Mouse (Mus musculus): ENCODE measurements around the gene 1110051M20Rik. TPM values are rescaled to one million over a fixed set of nuclear protein-coding genes. Genes with fewer than 3 reads are reported as not detected.

Gene 1110051M20Rik
- total and polyA plus RNA-seq, 2 experiments from 2014 or later: 141 to 175 TPM

- Histone ChIP-seq H3K4me1 (ENCODE audit: insufficient read depth, low read length) (no peaks in the 10 kb centered on the region), H3K9ac (replicated peaks; ENCODE audit: low read length) (no peak overlapping the region), H3K27me3 (ENCODE audit: insufficient read depth, low read length) (no peaks in the 10 kb centered on the region), H3K9me3 (ENCODE audit: low read length) (no peaks in the 10 kb centered on the region), H3K4me3 (ENCODE audit: low read length) (no peak overlapping the region), H3K4me2 (ENCODE audit: low read depth, low read length) (no peak overlapping the region), H3K36me3 (ENCODE audit: insufficient read depth, low read length) (no peaks in the 10 kb centered on the region), H3K27ac (peak overlapping the region; percentile 52; the same call in 1 of the 2 replicates)
- TF ChIP-seq CTCF (IDR thresholded peaks at IDR 0.05; ENCODE audit: low read depth): no peak
- ATAC-seq: peak; percentile 62
- peak; percentile 64 for DNase-seq (ENCODE audit: low spot score)
- WGBS: 15% methylated on average over 7 of the region's 7 CpGs
These were observed 25.6 kb upstream of the 1110051M20Rik start for GRCm38 (mm10) chr2:91470055-91470647.

GRCm38 (mm10) chr2:91467613-91468012 lies 23.1 kb upstream of the 1110051M20Rik start:
- Histone ChIP-seq H3K9me3 (ENCODE audit: low read length) (no peaks in the 10 kb centered on the region), H3K27ac (0 out of 2 replicates have a peak overlapping the region, but pooled peaks have one; percentile 26), H3K4me1 (ENCODE audit: insufficient read depth, low read length) (peaks cover 3% of the 10 kb centered on the region; the same call in 1 of the 2 replicates), H3K27me3 (ENCODE audit: insufficient read depth, low read length) (no peaks in the 10 kb centered on the region), H3K4me2 (ENCODE audit: low read depth, low read length) (no peak overlapping the region), H3K36me3 (ENCODE audit: insufficient read depth, low read length) (no peaks in the 10 kb centered on the region), H3K4me3 (ENCODE audit: low read length) (no peak overlapping the region), H3K9ac (replicated peaks; ENCODE audit: low read length) (no peak overlapping the region)
- no peak for TF ChIP-seq CTCF (IDR thresholded peaks at IDR 0.05; ENCODE audit: low read depth)
- ATAC-seq (no peak), DNase-seq (ENCODE audit: low spot score) (peak; percentile 39)
- WGBS: 31% methylated on average over 8 of the region's 8 CpGs

- Histone ChIP-seq H3K4me2 (ENCODE audit: low read depth, low read length) (no peak overlapping the region), H3K9ac (replicated peaks; ENCODE audit: low read length) (no peak overlapping the region), H3K27ac (no peak overlapping the region), H3K4me3 (ENCODE audit: low read length) (no peak overlapping the region), H3K9me3 (ENCODE audit: low read length) (no peaks in the 10 kb centered on the region), H3K27me3 (ENCODE audit: insufficient read depth, low read length) (no peaks in the 10 kb centered on the region), H3K36me3 (ENCODE audit: insufficient read depth, low read length) (no peaks in the 10 kb centered on the region), H3K4me1 (ENCODE audit: insufficient read depth, low read length) (peaks cover 6% of the 10 kb centered on the region; the same call in 1 of the 2 replicates)
- ATAC-seq: no peak
- 86% methylated on average over 3 of the region's 3 CpGs for WGBS
- no peak for TF ChIP-seq CTCF (IDR thresholded peaks at IDR 0.05; ENCODE audit: low read depth)
- DNase-seq (ENCODE audit: low spot score): no peak
These were observed 21.4 kb upstream of the 1110051M20Rik start for GRCm38 (mm10) chr2:91465934-91466333.

- Histone ChIP-seq H3K4me1 (ENCODE audit: insufficient read depth, low read length) (peaks cover 11% of the 10 kb centered on the region; the same call in 1 of the 2 replicates), H3K4me2 (ENCODE audit: low read depth, low read length) (peak overlapping the region; percentile 46), H3K9ac (replicated peaks; ENCODE audit: low read length) (peak overlapping the region; percentile 41; the same call in 1 of the 2 replicates), H3K27me3 (ENCODE audit: insufficient read depth, low read length) (no peaks in the 10 kb centered on the region), H3K36me3 (ENCODE audit: insufficient read depth, low read length) (no peaks in the 10 kb centered on the region), H3K9me3 (ENCODE audit: low read length) (no peaks in the 10 kb centered on the region), H3K4me3 (ENCODE audit: low read length) (no peak overlapping the region), H3K27ac (no peak overlapping the region)
- no peak for TF ChIP-seq CTCF (IDR thresholded peaks at IDR 0.05; ENCODE audit: low read depth)
- 7% methylated on average over 12 of the region's 12 CpGs for WGBS
- ATAC-seq (no peak), DNase-seq (ENCODE audit: low spot score) (no peak)
These were observed 18.2 kb upstream of the 1110051M20Rik start for GRCm38 (mm10) chr2:91462681-91463080.

GRCm38 (mm10) chr2:91462196-91462595 lies 17.7 kb upstream of the 1110051M20Rik start:
- ATAC-seq (no peak), DNase-seq (ENCODE audit: low spot score) (no peak)
- 8% methylated on average over 2 of the region's 2 CpGs for WGBS
- Histone ChIP-seq H3K4me1 (ENCODE audit: insufficient read depth, low read length) (peaks cover 11% of the 10 kb centered on the region; the same call in 1 of the 2 replicates), H3K4me2 (ENCODE audit: low read depth, low read length) (peak overlapping the region; percentile 46), H3K27me3 (ENCODE audit: insufficient read depth, low read length) (no peaks in the 10 kb centered on the region), H3K9ac (replicated peaks; ENCODE audit: low read length) (0 out of 2 replicates have a peak overlapping the region, but pooled peaks have one; percentile 41), H3K4me3 (ENCODE audit: low read length) (no peak overlapping the region), H3K9me3 (ENCODE audit: low read length) (no peaks in the 10 kb centered on the region), H3K27ac (no peak overlapping the region), H3K36me3 (ENCODE audit: insufficient read depth, low read length) (no peaks in the 10 kb centered on the region)
- no peak for TF ChIP-seq CTCF (IDR thresholded peaks at IDR 0.05; ENCODE audit: low read depth)

- 61% methylated on average over 3 of the region's 3 CpGs for WGBS
- no peak overlapping the region for H3K4me3 ChIP-seq (ENCODE audit: low read length)
- H3K9me3 ChIP-seq (ENCODE audit: low read length): no peaks in the 10 kb centered on the region
- ATAC-seq (no peak), DNase-seq (ENCODE audit: low spot score) (no peak)
- peaks cover 11% of the 10 kb centered on the region; the same call in 1 of the 2 replicates for H3K4me1 ChIP-seq (ENCODE audit: insufficient read depth, low read length)
- H3K27ac ChIP-seq: no peak overlapping the region; the same call in 1 of the 2 replicates
- no peak for TF ChIP-seq CTCF (IDR thresholded peaks at IDR 0.05; ENCODE audit: low read depth)
- H3K9ac ChIP-seq (replicated peaks; ENCODE audit: low read length): no peak overlapping the region
- H3K27me3 ChIP-seq (ENCODE audit: insufficient read depth, low read length): no peaks in the 10 kb centered on the region
- H3K36me3 ChIP-seq (ENCODE audit: insufficient read depth, low read length): no peaks in the 10 kb centered on the region
- H3K4me2 ChIP-seq (ENCODE audit: low read depth, low read length): no peak overlapping the region
These were observed 16.8 kb upstream of the 1110051M20Rik start for GRCm38 (mm10) chr2:91461341-91461740.

- Histone ChIP-seq H3K4me1 (ENCODE audit: insufficient read depth, low read length) (peaks cover 11% of the 10 kb centered on the region; the same call in 1 of the 2 replicates), H3K36me3 (ENCODE audit: insufficient read depth, low read length) (no peaks in the 10 kb centered on the region), H3K27ac (no peak overlapping the region), H3K9ac (replicated peaks; ENCODE audit: low read length) (no peak overlapping the region), H3K27me3 (ENCODE audit: insufficient read depth, low read length) (no peaks in the 10 kb centered on the region), H3K4me2 (ENCODE audit: low read depth, low read length) (no peak overlapping the region), H3K9me3 (ENCODE audit: low read length) (no peaks in the 10 kb centered on the region), H3K4me3 (ENCODE audit: low read length) (no peak overlapping the region)
- no peak for DNase-seq (ENCODE audit: low spot score)
- 58% methylated on average over 7 of the region's 7 CpGs for WGBS
- no peak for ATAC-seq
- no peak for TF ChIP-seq CTCF (IDR thresholded peaks at IDR 0.05; ENCODE audit: low read depth)
These were observed 16.3 kb upstream of the 1110051M20Rik start for GRCm38 (mm10) chr2:91460771-91461170.

All from hindbrain, postnatal 0 days (tissue).